Mouse (Mus musculus): ENCODE measurements around the gene Cdk10. TPM values are rescaled to one million over a fixed set of nuclear protein-coding genes. Genes with fewer than 3 reads are reported as not detected.
"Not testable (repeated sequence)": the region's sequence is repeated elsewhere in the genome, so short reads cannot be mapped to it uniquely, and the experiment has no call there.

The Cdk10 gene
- polyA plus RNA-seq, 1 experiment = 35.5 TPM

- Histone ChIP-seq H3K4me3 (ENCODE audit: insufficient read depth, low read length) (no peak overlapping the region), H3K27ac (ENCODE audit: insufficient read depth, low read depth, low read length) (no peak overlapping the region), H3K4me1 (ENCODE audit: control insufficient read depth, insufficient read depth, low read length) (no peaks in the 10 kb centered on the region)
- TF ChIP-seq CTCF (IDR thresholded peaks at IDR 0.05; ENCODE audit: low read depth, low read length) = no peak
- TF ChIP-seq POLR2A (IDR thresholded peaks at IDR 0.05; ENCODE audit: borderline replicate concordance, low read depth, low read length) = no peak
Observed at GRCm38 (mm10) chr8:123199864-123200263, 24.8 kb upstream of the Cdk10 start.

DNA sequence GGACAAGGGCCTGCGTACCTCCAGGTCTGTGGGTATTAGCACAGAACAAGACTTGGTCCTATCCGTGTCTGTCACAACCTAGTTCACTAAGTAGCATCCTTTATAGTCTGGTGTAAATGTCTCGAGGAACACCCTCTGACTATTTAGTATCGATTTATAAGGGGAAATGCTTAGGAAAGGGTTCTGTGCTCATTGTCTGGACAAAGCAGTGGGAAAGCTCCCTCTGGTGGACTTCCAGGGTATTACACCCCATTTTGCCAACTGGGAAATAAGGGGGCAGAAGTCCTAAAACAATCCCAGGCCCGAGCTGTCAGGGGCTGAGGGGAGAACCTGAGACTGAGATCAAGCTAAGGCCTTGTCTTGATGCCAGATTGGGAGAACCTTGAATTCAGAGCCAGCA, 22.4 kb upstream of the Cdk10 start:
- Histone ChIP-seq H3K27ac (ENCODE audit: insufficient read depth, low read depth, low read length) (no peak overlapping the region), H3K4me1 (ENCODE audit: control insufficient read depth, insufficient read depth, low read length) (no peaks in the 10 kb centered on the region), H3K4me3 (ENCODE audit: insufficient read depth, low read length) (no peak overlapping the region)
- peak; percentile 55 for TF ChIP-seq CTCF (IDR thresholded peaks at IDR 0.05; ENCODE audit: low read depth, low read length)
- no peak for TF ChIP-seq POLR2A (IDR thresholded peaks at IDR 0.05; ENCODE audit: borderline replicate concordance, low read depth, low read length)

DNA sequence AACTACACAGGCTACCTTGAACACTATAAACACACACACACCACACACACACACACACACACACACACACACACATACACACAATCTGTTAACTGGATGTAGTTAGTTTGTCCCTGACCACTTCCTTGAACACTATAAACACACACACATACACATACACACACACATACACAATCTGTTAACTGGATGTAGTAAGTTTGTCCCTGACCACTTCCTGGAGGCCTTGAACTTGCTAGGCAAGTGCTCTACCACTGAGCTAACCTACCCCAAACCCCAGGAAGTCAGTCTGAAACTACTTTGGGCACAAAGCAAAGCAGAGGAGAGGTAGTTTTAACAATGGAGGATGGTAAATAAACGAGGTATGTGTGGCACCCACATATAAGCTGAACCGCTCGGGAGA, 21.1 kb upstream of the Cdk10 start:
- TF ChIP-seq POLR2A (IDR thresholded peaks at IDR 0.05; ENCODE audit: borderline replicate concordance, low read depth, low read length) (no peak), CTCF (IDR thresholded peaks at IDR 0.05; ENCODE audit: low read depth, low read length) (no peak)
- no peaks in the 10 kb centered on the region for H3K4me1 ChIP-seq (ENCODE audit: control insufficient read depth, insufficient read depth, low read length)
- H3K27ac ChIP-seq (ENCODE audit: insufficient read depth, low read depth, low read length) = no peak overlapping the region
- H3K4me3 ChIP-seq (ENCODE audit: insufficient read depth, low read length) = no peak overlapping the region

DNA sequence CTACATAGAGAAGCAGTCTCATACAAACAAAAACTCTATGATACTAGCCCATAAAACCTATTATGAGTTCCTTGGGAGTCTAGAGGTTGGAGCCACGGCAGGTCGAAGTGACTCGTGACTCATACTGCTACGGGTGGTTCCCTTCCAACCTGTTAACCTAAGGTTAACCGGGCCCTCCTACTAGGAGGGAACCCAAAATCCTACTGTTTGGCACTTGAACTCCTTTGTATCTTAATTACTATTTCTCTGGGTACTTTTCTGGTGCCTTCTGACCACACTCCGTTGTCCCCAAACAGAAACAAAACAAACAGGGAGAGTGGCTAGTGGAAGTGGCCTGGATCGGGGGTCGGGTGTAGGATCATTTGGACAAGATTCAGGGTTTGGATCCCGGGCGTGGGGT, 12.8 kb upstream of the Cdk10 start:
- H3K27ac ChIP-seq (ENCODE audit: insufficient read depth, low read depth, low read length) = no peak overlapping the region
- TF ChIP-seq POLR2A (IDR thresholded peaks at IDR 0.05; ENCODE audit: borderline replicate concordance, low read depth, low read length) (no peak), CTCF (IDR thresholded peaks at IDR 0.05; ENCODE audit: low read depth, low read length) (no peak)
- H3K4me1 ChIP-seq (ENCODE audit: control insufficient read depth, insufficient read depth, low read length) = peaks cover 9% of the 10 kb centered on the region
- peak overlapping the region; percentile 96 for H3K4me3 ChIP-seq (ENCODE audit: insufficient read depth, low read length)

DNA sequence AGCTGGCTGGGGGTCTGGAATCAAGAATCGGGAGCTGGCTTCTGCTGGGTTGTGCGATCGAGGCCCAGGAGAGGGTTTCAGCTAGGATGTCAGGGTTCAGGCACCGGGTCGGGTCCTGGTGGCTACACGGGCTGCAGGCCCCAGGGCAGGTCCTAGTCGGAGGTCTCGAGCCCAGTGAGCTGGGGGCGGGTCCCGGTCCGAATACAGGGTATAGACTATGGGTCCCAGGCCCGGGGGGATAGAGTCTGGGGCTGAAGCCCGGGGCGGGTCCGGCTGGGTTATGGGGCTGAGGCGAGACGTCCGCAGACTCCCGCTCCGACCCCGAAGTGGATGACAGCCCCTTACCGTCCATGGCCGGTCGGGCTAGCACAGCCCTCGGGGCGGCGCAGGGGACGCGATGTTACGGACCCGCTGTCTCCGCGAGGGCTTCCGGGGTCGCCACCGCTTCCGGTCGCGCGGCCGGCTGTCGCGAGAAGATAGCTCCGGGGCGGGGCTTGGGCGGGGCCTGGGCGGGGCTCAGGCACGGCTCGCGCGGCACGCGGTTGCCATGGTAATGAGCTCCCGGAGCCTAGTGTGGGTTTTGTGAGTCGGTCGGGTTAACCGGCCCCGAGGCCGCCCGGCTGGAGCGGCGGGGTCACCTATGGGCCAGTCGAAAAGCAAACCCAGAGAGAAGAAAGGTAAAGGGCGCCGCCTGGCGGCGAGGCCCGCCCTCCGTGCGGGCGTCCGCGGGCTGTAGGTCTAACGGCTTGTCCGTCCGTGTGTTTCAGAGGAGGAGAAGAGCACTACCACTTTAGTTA, 12.1 kb upstream of the Cdk10 start, which contains the start of the genes Chmp1a and Spata33:
Gene Chmp1a (minus strand): TSS at position 443 of the 797 bp plus-strand sequence.
Gene Spata33 (plus strand): TSS at position 512 of the 797 bp plus-strand sequence.
- peak within 1 kb of the TSS; percentile 96 for H3K4me3 ChIP-seq (ENCODE audit: insufficient read depth, low read length)
- H3K27ac ChIP-seq (ENCODE audit: insufficient read depth, low read depth, low read length) = peak within 1 kb of the TSS; percentile 30
- peak; percentile 43; the same call in 1 of the 2 replicates for TF ChIP-seq CTCF (IDR thresholded peaks at IDR 0.05; ENCODE audit: low read depth, low read length)
- no peak for TF ChIP-seq POLR2A (IDR thresholded peaks at IDR 0.05; ENCODE audit: borderline replicate concordance, low read depth, low read length)
- peaks cover 9% of the 10 kb centered on the region for H3K4me1 ChIP-seq (ENCODE audit: control insufficient read depth, insufficient read depth, low read length)

GRCm38 (mm10) chr8:123213118-123213772, 11.4 kb upstream of the Cdk10 start:
- TF ChIP-seq CTCF (IDR thresholded peaks at IDR 0.05; ENCODE audit: low read depth, low read length) (no peak), POLR2A (IDR thresholded peaks at IDR 0.05; ENCODE audit: borderline replicate concordance, low read depth, low read length) (no peak)
- H3K27ac ChIP-seq (ENCODE audit: insufficient read depth, low read depth, low read length) = no peak overlapping the region
- H3K4me3 ChIP-seq (ENCODE audit: insufficient read depth, low read length) = peak overlapping the region; percentile 96
- peaks cover 9% of the 10 kb centered on the region for H3K4me1 ChIP-seq (ENCODE audit: control insufficient read depth, insufficient read depth, low read length)

GRCm38 (mm10) chr8:123215430-123215829, 9.2 kb upstream of the Cdk10 start:
- Histone ChIP-seq H3K4me1 (ENCODE audit: control insufficient read depth, insufficient read depth, low read length) (peaks cover 10% of the 10 kb centered on the region), H3K27ac (ENCODE audit: insufficient read depth, low read depth, low read length) (no peak overlapping the region), H3K4me3 (ENCODE audit: insufficient read depth, low read length) (no peak overlapping the region)
- no peak for TF ChIP-seq CTCF (IDR thresholded peaks at IDR 0.05; ENCODE audit: low read depth, low read length)
- TF ChIP-seq POLR2A (IDR thresholded peaks at IDR 0.05; ENCODE audit: borderline replicate concordance, low read depth, low read length) = no peak

GRCm38 (mm10) chr8:123220917-123221316, 3.7 kb upstream of the Cdk10 start:
- peak overlapping the region; percentile 53 for H3K27ac ChIP-seq (ENCODE audit: insufficient read depth, low read depth, low read length)
- no peak overlapping the region for H3K4me3 ChIP-seq (ENCODE audit: insufficient read depth, low read length)
- TF ChIP-seq CTCF (IDR thresholded peaks at IDR 0.05; ENCODE audit: low read depth, low read length) (no peak), POLR2A (IDR thresholded peaks at IDR 0.05; ENCODE audit: borderline replicate concordance, low read depth, low read length) (no peak)
- peaks cover 6% of the 10 kb centered on the region for H3K4me1 ChIP-seq (ENCODE audit: control insufficient read depth, insufficient read depth, low read length)

DNA sequence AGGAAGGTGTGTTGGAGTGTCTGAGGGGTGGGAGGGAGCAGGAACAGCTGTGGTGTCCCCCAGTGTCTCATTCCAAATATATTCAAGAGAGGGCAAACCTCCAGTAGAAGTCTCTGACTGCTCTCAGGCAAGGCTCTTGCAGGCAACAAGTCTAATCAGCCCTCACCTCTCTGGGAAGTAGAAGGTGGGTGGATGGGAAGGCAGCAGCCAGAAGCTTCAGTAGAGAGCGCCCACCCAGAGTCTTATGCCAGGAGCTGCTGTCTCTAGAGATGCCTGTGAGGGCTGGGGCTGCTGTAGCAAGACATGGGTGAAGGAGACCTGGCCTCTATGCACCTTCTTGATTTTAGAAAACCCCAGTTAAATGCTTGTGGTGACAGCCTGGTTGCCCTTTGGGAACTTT, 3.8 kb downstream of the Cdk10 start:
- no peaks in the 10 kb centered on the region for H3K4me1 ChIP-seq (ENCODE audit: control insufficient read depth, insufficient read depth, low read length)
- no peak overlapping the region for H3K27ac ChIP-seq (ENCODE audit: insufficient read depth, low read depth, low read length)
- no peak for TF ChIP-seq POLR2A (IDR thresholded peaks at IDR 0.05; ENCODE audit: borderline replicate concordance, low read depth, low read length)
- TF ChIP-seq CTCF (IDR thresholded peaks at IDR 0.05; ENCODE audit: low read depth, low read length) = no peak
- H3K4me3 ChIP-seq (ENCODE audit: insufficient read depth, low read length) = no peak overlapping the region

GRCm38 (mm10) chr8:123230326-123230725, 5.7 kb downstream of the Cdk10 start:
- H3K4me3 ChIP-seq (ENCODE audit: insufficient read depth, low read length); H3K27ac ChIP-seq (ENCODE audit: insufficient read depth, low read depth, low read length); H3K4me1 ChIP-seq (ENCODE audit: control insufficient read depth, insufficient read depth, low read length): not testable (repeated sequence)
